Mouse (Mus musculus) naive thymus-derived CD4-positive, alpha-beta T cell, adult 2 months (primary cell): ENCODE data around the gene Nol7.

Experiments
- DNase-seq: peaks from one replicate; pipeline ENCODE4 v3.0.0-alpha.2; 2011; ENCODE audit warnings: low read depth

The Nol7 gene

DNA sequence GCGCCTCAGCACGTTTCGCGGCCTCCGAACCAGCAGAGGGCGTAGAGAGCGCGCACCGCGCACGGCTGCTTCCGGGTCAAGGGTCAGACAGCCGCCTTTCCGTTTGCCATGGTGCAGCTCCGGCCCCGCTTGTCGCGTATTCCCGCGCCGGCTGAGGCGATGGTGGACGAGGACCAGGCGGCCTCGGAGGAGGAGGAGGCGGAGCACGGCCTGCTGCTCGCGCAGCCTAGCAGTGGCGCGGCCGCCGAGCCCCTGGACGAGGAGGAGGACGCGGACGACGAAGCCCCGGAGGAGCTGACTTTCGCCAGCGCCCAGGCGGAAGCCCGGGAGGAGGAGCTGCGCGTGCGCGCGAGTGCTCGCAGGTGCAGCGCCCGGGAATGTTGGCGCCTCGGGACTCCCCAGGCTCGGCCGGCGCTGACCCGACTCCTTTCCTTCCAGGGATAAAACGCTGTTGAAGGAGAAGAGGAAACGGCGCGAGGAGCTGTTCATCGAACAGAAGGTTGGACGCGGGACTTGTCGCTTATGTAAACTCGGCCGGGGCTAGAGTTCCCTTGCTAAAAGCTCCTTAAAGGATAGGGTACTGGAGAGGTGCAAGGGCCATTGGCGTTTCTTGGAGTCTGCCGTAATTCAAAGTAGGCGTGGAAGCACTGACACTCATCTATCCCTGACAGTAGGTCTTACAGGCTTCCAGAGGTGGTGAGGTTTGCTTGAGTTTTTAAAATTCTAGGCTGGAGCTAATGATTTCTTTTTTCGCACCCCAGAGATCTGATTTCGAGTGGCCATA is at the start of gene Nol7:
Gene Nol7 (plus strand): TSS at position 94 of the 784 bp plus-strand sequence.
- peak; percentile 98 for DNase-seq

- no peak for DNase-seq
Measured at GRCm38 (mm10) chr13:43349376-43349775, 48.8 kb upstream of the Nol7 start.

DNA sequence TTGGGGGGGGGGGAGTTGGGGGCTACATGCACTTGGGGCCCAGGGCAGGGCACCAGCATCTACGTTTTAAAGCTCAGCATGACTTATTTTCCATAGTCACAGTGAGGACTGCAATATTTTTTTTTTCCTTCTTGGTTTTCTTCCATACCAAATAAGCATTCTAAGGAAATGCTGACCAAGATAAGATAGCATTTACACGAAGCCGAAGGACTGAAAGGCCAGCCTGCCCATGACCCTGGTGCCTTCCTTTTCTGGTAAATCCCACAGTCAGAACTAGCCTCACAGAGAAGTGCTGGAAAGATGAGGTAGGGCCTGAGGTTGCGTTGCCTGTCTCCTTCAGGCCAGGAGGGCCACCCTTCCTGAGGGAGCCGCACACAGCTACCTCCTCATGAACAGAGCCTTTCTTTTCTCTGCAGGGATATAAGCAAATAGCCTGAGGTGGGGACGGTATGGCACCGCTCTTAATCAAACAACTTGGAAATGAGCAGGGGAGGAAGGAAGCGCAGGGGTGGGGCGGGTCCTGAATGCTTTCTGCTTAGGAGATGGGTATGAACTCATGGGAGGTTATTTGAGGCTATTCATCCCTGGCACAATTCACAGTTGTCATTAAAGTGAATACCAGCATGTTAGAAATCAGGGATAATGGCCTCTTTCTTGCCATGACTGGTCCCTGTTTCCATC is 47.6 kb upstream of the Nol7 start:
- DNase-seq, result no peak

DNA sequence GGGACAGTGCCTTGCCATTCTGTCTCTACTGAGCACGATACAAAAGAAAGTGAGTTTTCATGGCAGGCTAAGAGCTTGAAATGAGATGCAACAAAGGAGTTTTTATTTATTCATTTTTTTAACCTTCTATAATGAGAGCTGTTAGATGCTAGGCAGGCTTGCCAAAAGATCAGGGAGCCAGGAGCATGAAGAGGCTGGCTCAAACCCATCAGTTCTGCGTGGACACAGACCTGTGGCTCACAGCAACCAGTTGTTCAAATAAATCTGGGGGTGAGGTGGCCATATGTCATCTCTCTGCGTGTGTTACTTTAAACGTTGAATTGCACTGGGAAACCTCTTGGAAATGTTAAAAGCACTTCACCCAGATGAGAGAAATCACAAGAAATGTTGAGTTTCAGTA is 44.8 kb upstream of the Nol7 start:
- DNase-seq, result no peak

DNA sequence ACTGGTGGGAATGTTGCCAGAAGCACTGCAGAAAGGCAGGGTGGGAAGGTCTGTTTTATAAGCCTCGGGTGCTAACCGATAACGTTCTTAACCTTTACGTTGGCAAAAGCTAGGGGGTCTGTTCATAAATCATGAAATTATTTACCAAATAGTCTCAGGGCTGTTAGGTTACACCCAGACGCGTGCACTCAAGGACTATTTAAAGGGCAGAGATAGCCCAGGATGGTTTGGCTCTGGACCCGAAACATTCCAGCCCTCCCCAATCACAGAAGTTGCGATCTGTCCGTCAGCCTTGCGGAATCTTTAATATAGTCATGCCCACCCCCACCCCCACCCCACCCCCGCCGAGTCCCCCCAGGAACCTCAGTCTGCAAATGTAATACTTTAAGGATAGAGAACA is 43.8 kb upstream of the Nol7 start:
- no peak for DNase-seq

DNA sequence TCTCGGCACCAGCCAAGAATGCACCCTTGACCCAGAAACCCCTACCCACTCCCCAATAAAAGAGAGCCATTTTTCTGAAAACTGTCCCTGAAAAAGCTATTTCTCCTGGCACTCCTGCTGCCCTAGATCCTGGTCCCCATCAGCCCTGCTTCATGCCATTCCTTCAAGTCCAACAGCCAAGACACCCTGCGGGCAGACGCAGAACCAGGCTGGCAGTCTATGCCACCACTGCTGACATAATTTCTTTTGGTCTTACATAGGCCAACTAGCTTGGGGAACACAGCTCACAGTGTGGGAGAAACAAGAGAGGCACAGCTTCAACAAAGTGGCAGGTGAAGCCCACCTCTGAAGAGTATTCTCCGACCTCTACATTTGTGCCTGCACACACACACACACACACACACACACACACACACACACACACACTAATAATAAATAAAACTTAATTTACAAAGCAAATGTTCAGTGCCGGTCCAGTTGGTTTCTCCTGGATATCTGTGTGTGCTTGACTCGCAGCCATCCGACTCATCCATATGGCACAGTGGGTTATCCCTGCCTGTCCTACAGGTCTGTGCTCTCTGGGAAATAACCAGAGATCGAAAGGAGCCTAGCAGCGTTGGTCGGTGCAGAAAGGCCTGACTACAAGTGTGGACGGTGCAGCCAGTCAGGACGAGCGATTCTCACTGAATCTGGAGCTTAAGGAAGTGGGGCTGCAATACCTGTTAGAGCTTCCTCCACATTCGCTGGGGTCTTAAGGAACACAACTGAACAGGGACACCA is 41.7 kb upstream of the Nol7 start:
- DNase-seq, result no peak

GRCm38 (mm10) chr13:43360534-43360933 is 37.7 kb upstream of the Nol7 start:
- no peak for DNase-seq

- no peak for DNase-seq
Measured at GRCm38 (mm10) chr13:43362353-43362752, 35.8 kb upstream of the Nol7 start.

DNA sequence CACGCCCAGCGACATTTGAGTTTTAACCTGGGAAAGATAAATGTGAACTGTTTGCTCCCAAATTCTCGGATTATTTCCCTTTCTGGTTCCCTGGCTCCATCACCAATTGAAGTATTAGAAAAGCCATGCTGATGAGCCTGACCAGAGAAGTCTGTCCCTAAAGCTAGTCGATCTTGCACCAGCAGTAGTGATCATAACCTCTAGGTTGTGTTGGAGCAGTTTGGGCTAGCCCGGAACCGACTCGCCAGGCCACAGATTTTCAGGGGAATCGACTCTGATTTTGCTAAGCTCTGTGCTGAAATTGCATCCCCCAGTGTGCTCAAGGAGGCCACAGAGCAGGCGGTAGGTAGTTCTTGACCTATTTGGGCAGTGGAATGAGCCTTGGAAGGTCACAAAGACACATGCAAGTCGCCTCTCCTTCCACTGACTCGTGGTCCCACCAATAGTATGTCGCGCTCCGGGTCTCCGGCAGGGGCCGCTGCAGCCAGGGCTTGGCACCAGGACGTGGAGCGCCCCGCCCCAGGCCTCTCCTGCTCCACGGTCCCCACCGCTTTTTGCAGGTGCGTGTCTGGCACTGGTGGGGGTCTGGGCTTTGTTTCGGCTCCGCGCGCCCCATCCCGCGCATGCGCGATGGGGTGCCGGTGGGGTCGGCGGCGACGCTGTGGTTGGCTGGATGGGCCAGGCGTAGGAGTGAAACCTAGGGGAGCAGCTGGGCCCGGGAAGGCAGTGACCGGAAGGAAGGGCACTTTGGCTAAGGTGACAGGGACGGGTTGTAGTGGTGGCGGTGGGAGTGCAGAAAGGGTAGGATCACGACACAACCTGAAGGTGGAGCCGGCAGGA is 33.0 kb upstream of the Nol7 start, which contains the start of gene Sirt5:
Gene Sirt5 (plus strand): TSS at position 512 of the 840 bp plus-strand sequence.
- DNase-seq, result peak; percentile 91

DNA sequence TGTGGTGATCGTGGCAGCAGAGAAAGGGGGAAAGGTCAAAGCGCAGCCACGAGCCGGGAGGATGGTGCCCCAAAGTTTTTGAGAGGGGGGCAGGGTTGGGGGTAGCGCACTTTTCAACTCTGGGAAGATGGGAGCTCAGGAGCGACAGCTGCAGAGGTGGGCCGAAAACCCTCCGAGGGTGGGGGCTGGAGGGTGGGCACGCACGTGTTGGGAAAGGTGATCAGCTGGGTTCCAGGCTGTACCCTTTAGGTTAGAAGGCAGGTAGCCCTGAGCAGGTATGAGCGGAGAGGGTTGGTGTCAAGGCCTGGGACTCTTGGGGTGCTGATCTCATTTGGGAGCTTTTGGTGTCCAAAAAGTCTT is 32.4 kb upstream of the Nol7 start:
- DNase-seq, result no peak

GRCm38 (mm10) chr13:43370063-43370462 is 28.1 kb upstream of the Nol7 start:
- no peak for DNase-seq

GRCm38 (mm10) chr13:43372892-43373291 is 25.3 kb upstream of the Nol7 start:
- DNase-seq, result peak; percentile 20

- DNase-seq, result no peak
Measured at GRCm38 (mm10) chr13:43374205-43374604, 24.0 kb upstream of the Nol7 start.

GRCm38 (mm10) chr13:43374918-43375432 is 23.2 kb upstream of the Nol7 start:
- no peak for DNase-seq

DNA sequence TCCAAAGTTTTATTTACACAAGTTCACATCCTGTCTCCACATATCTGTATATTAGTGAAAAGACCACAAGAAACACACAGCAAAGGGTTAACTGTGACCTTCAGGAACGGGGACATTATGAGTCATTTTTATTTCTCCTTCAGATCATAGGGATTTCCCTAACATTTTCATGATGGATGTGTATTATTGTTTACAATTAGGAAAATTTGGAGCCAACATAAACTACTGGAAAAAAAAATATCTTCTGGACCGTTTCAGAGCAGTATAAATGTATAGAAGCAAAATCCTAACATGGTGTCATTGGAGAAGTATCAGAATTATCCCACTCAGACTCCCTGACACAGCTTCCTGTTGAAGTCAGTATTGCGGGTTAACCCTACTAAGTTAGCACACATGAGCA is 18.2 kb upstream of the Nol7 start:
- no peak for DNase-seq

DNA sequence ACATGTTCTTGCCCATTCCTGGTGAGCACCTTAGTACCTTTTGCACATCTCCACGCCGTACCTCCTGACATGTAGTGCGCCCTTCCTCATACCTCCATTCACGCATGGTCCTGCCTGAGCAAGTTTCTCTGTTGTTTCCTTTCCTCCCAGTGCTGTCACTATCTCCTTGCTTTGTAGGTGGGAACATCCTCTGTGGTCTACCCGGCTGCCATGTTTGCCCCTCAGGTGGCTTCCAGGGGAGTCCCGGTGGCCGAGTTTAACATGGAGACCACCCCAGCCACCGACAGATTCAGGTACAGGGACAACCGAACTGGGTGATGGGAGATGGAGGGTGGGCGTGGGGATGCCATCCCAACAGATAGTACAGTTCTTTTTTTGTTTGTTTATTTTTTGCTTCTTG is 12.9 kb upstream of the Nol7 start:
- no peak for DNase-seq

- no peak for DNase-seq
Measured at GRCm38 (mm10) chr13:43397700-43398296, 392 bp upstream of the Nol7 start.

GRCm38 (mm10) chr13:43399576-43399975 is 1.4 kb downstream of the Nol7 start:
- DNase-seq, result no peak

GRCm38 (mm10) chr13:43412311-43412710 is 14.1 kb downstream of the Nol7 start:
- DNase-seq, result no peak

DNA sequence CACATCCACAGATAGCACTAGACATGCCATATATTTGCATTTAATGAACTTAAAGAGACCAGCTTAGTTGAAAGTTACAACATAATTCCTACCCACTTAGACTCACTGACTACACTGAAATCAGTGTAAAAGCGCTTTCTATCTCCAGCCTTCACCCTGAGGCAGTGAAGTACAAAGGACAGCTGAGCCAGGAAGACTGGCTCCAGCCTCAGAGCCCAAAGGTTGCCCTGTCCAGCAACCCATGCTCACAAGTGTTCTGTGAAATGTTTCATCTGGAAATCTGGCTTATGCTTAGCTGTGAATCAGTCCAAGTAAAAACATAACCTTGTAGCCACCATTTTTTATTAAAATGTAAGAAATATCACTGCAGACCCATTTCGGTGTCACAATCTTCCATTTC is 15.4 kb downstream of the Nol7 start:
- DNase-seq, result no peak

DNA sequence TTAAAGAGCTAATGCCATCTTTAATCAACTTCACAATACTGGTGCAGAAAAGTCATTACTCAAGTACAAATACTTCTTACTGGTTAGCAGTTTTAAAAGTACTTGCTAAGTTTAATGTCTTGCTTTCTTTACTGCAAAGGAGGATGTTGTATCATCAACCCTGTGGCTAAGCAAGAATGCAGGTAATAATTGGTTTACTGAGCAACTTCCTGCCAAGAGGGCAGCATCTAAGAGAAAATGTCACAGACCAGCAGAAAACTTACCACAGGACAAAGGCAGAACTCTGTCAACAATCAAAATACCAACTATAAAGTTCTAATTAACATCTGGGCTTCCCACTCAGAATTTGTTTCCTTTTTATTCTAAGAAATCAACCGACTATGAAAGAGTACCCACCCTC is 17.1 kb downstream of the Nol7 start:
- no peak for DNase-seq
